Mouse (Mus musculus) ovary, postnatal 36 days (tissue): ENCODE results near the gene Pip5k1a.
"Not testable (repeated sequence)": the region's sequence is repeated elsewhere in the genome, so short reads cannot be mapped to it uniquely, and the experiment has no call there.

ENCODE experiments used
- DNase-seq: peaks from one replicate; pipeline ENCODE4 v3.0.0; 2022; ENCODE audit warnings: low spot score, mixed read lengths

Pip5k1a gene

DNA sequence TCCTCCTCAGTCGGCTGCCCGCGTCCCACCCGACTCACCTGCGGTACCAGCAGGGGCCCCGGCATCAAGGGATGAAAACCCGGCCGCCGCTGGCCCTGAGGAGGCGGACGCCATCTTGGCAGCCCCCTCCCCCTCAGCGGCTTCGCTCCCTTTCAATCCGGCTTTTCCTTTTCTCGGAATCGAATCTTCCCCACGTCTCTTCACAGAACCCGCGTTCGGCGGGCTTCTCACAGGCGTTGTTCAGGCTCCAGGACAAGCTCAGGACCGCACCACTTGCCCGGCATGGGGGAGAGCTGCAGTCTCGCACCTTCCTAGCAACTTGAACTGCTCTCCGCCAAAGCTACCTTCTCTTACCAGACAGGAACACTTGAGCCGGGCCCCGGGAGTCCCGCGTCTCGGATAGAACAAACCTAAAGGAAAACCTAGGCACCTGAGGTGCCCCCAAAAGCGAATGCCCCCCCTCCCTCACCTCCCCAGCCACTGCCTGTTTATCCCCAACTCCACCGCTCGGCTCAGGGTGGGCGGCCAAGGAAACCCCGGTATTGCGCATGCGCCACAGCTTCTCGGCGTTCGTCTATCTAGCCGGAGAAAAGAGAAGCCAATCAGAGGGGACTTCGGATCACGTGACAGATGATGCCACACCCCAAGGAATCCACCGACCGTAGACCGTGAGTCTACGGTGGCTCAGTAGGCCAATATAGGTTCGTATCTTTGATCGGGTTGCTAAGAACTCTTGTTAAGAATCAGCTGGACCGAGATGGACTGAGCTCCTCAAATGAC lies at the start of gene Pip5k1a:
Pip5k1a (minus strand) TSS at position 593 of the 780 bp plus-strand sequence.
- DNase-seq = peak; percentile 94

DNA sequence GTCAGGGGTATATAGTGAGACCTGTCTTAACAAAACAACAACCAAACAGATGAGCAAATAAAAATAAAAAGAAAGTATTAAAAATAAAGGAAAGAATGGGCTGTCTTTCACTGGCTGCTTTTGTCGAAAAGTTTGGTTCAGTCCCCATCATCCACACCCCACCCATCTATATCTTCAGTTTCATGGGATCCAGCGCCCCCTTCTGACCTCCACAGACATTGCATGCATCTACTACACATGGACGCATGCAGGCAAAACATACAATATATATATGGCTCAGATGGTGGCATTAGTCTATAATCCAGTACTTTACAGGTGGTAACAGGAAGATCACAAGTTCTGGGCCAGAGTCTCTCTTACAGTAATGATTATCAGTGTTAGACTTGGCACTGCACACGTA lies 47.1 kb upstream of the Pip5k1a start:
- no peak for DNase-seq

DNA sequence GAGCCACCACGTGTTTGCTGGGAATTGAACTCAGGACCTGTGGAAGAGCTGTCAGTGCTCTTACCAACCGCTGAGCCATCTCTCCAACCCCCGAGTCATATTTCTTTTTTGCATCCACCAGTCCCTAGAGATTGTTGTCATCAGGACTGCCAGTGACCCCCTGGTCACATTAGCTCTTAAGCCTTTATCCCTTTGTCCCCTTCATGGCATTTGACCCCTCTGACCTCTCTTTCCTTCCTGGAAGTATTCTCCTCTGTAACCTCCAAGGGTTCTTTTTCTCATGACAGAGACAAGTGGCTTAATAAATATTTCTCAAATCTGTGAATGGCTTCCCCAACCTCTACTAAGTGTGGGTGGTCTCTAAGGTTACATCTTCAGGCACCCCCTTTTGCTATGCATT lies 41.2 kb upstream of the Pip5k1a start:
- DNase-seq = no peak

DNA sequence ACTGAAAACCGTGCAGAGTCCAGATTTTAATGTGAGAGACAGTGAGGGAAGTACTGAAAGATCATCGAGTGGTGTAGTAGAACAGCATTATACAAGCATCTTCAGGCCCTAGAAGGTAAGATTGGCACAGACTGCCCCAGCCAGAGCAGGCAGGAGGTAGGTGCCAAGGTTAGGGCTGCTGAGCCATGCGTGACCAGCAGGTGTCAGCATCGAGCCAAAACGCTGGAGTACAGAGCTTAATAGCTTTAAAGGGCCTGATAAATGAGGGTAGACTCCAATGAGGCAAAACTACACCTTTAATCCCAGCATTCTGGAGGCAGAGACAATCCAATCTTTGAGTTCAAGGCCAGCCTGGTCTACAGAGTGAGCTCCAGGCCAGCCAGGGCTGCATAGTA lies 35.9 kb upstream of the Pip5k1a start:
- DNase-seq = peak; percentile 87

DNA sequence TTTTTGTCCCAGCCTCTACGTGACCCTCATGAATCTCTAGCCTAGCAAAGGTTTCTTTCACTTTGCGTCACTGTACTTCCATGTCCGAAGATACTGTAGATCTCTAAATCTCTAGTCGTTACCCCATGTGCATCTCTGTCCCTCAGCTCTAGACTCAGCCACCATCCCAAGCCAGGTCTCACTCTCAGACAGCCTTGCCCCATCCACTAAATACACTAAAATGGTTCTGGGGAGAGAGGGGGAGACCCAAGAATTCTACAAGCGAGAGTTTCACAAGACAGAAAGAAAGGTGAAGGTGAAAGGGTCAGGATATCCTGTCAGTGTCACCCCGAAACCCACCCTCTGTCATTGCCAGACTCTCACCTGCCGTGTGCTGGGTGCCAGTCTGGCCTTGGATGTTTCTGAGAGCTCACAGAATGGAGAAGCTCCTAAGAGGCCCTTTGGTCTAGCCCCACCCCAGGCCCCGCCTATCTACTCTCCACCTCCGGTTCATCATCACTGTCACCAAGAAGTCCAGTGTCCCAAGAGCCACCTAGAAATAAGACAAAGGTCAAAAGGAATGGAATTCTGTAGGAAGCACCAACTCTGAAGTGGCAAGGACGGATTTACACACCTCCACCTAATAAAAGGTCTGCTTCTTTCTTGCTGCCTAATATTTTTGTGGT lies 35.4 kb upstream of the Pip5k1a start, which contains the start of gene Tnfaip8l2:
Tnfaip8l2 (minus strand) TSS at position 409 of the 665 bp plus-strand sequence.
- DNase-seq = no peak

DNA sequence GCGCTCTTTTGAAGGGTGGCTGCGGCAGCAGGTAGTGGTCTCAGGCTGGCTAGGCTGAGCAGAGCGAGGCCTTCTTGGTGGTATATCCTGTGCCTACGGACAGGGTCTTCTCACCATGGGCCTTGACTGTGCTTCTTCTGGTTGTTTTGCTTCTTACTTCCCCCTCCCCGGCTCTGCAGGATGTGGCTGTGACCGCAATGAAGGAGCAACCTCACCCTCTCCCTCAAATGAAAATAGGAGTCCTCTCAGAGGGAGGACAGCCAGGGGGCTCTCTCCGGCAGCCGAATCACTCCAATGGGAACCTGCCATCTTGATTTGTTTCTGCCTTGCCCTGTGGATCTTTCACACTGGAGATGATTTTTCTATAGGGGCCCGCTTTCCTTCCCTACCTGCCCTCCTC lies 34.7 kb upstream of the Pip5k1a start:
- no peak for DNase-seq

DNA sequence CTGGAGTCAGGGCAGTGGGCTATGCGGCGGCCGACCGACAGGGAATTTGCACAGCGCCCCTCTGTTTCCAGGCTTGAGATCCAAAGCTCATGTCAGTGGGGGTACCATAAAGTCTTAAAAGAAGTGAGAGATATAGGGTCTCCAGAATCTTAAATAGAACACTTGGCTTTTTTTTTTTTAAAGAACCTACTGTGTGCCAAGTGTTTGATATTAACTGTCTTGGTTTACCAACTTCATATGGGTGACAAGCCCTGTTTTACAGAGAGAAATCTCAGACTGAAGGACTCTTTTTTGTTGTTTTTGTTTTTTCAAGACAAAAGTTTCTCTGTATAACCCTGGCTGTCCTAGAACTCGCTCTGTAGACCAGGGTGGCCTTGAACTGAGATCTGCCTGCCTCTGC lies 34.1 kb upstream of the Pip5k1a start:
- no peak for DNase-seq

DNA sequence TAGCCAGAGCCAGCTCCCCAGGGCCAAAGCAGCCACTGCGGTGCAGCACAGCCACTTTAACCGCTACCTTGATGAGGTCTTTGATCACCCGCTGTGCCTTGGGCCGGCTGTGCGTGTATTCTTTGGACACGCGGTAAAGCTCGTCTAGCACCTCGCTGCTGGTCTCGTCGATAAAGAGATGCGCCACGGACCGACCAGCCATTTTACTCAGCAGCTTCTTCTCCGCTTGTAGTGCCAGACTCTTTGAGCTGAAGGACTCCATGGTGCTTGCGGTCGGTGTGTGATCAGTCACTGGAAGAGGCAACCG lies 33.5 kb upstream of the Pip5k1a start:
- DNase-seq = no peak

DNA sequence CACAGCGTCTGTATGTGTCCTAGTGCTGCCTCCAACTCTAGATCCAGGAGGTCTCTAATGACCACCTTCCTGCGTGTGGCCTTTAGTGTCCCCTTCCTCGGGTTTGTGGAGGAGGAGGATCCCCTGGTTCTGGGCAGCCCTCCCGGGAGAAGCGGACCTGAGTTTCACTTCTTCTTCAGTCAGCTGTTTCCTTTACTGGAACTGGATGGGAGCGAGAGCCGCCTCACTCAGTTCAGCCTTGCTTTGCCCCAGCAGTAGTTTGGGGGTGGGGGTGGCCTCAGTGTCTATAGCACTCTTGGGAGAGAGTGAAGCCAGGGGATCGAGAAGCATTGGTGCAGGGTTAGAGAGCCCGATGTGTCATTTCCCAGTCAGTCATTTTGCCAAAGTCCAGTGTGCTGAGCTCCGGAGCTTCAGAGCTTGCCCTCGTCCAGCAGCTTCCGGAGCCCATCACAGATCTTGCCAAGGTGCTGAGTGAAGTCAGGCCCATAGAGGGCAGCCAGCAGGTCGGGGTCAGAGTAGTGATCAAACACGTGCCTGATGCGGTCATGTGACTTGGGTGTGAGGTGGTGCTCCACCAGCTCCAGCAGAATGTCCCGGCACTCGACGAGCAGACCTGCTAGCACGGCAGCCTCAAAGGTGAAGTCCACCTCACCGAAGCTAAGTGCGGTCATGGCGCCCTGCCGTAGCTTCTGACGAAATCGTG lies 33.0 kb upstream of the Pip5k1a start:
- no peak for DNase-seq

DNA sequence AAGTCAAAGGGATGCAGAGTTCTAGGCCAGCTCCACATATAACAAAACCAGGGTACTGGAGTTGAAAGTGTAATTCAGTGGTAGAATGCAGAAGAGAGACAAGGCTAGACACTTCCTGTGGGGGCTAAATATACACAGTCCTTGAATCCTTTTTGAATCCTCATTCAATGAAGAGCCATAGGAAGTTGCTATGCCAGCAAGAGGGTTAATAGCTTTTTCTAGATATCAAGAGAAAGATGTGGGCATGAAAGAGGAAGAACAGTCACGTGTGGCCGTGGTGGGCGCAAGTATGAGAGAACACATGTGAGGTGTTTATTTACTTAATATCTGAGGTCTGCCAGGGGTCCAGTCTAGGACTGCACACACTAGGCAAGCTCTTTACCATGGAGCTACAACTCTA lies 29.6 kb upstream of the Pip5k1a start:
- DNase-seq = no peak

DNA sequence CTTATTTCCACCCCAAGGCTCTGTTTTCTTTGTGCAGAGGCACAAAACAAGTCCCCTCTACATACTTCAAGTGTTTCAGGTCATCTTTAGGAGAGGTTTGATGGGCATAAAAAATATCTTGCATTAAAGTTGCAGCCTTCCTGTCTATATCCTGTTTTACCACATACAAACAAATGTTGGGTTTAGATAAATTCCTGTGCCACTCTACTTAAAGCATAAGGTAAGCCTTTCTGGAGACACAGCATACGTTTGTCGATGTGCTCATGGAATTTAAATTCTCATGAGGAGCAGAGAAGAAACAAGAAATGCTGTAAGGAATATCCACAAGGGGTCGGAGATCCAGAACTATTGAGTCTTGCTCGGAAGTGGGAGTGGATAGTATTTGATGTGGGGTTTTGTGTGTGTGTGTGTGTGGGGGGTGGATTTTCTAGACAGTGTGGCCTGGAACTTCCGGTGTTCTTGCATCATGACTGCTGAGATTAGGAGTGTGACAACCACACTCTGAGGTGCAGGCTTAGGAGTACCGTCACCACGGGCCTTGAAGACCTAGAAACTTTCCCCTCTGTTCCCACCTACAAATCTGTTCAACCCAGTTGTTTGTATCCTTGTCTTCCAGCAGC lies 28.8 kb upstream of the Pip5k1a start:
- no peak for DNase-seq

DNA sequence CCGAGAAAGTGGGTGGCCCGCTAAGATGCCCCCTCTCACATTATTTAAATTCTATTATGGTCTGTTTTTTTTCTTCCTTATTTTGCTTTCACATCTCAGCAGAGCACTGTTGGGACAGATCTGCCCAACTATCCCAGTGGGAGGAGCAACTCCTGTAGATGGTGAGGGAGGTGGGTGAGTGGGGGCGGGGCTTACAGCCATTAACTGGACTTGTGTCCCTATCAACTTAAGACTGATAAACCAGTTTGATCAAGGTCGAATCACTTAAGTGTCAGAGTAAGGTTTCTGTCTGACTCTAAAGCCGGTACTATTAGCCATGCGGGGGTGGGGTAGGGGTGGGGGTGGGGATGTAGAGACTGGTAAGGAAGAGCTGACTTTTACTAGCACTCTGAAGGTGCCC lies 28.3 kb upstream of the Pip5k1a start:
- peak; percentile 71 for DNase-seq

DNA sequence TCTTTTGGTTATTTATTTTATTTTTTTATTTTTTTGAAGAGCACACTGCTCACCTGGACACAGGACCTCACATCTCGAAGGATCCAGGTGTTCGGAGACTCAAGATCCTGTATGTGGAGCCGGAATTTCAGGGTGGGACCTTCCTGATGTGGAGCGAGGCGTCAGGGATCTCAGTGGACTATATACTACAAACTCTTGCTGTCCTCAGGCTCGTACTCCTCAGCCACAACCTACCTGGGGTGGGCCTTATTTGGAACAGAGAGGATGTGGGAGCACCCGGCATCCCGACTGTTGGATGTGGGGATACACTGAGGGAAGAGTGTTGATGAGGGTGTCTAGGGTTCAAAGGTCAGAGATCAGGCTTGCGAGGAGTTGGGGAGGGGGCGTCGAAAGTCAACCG lies 27.4 kb upstream of the Pip5k1a start:
- not testable (repeated sequence) for DNase-seq

DNA sequence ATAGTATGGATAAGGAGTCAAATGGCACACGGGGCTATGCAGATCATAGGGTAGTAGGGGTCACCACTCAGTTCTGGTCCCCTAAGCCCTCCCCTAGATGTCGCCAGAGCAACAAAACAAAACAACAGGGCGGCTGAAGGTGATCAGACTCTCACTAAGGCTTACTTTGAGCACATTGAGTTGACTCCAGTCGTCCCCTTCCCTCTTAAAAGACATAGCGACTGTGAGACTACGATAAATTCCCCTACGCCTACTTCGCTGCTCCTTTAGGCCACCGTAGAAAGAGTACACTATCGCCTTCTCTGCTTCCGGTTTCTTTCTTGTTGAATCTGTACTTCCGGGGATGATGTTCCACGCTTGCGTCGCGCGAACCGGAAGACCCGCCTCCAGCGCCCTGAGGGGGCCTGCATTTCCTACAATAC lies 27.0 kb upstream of the Pip5k1a start, which contains the start of the genes Scnm1 and Lysmd1:
Scnm1 (minus strand) TSS at position 332 of the 422 bp plus-strand sequence.
Lysmd1 (plus strand) TSS at position 409 of the 422 bp plus-strand sequence.
- peak; percentile 87 for DNase-seq

DNA sequence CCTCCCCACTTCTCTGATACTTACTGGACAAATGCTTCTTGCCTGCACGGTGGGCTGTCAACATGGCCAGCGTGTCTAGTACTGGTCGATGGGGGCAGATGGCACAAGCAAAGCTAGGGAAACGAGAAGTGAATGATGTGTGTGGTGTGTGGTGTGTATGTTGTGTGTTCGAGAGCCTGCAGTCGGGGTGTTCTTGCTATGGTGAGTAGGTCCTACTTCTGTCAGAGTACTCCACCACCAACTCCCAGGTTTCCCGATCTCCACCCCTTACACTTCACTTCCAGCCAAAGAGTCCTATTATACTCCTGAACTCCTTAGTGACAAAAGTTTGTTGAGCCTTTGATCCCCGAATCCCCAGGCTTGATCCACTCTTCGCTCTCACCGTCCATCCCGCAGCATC lies 26.4 kb upstream of the Pip5k1a start:
- no peak for DNase-seq

DNA sequence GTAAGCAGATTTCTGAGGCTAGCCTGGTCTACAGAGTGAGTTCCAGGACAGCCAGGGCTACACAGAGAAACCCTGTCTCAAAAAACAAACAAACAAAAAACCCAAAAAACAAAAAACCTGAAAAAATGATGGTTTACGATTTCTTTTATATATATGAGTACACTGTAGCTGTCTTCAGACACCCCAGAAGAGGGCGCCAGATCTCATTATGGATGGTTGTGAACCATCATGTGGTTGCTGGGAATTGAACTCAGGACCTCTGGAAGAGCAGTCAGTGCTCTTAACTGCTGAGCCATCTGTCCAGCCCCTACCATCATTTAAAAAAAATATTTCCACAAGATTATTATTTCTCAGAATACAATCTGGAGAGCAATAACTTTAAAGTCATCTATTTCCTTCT lies 25.7 kb upstream of the Pip5k1a start:
- not testable (repeated sequence) for DNase-seq

DNA sequence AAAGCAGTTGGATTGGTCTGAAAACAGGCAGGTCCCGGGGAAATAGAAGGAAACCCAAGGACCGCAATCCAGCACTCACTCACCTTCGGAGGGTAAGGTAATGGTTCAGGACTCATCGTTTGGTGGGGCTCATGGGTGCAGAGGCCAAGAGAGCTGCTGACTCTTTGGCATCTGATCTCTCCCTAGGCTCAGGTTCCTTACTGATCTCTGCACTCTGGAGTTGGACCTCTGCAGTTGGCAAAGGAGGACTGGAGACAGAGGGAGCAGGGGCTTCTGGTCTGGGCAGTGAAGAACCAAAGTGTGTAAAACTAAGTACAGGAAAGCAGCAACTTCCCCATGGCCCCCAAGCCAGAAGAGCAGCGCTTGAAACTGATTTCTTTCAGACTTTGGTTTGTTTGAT lies 23.4 kb upstream of the Pip5k1a start:
- no peak for DNase-seq

DNA sequence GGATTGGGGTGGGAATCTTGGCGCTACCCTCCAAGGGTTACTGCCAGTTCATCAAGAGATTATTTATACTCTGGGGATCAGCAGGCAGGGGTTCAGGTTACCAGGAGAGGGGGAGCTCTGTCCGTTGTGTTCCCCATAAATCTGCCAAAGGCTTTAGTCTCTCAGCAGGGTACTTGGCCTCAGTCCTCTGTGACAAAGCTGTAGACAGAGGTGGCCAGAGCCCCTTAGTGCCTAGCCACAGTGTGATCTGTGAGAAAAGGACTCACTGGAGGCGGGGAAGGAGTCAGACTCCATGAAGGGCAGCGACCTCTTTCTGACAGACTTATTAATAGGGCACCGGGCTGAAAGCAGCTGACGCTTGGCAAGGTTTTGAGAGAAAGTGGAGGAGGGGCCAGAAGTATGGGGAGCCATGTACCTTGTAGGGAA lies 22.5 kb upstream of the Pip5k1a start:
- DNase-seq = no peak

DNA sequence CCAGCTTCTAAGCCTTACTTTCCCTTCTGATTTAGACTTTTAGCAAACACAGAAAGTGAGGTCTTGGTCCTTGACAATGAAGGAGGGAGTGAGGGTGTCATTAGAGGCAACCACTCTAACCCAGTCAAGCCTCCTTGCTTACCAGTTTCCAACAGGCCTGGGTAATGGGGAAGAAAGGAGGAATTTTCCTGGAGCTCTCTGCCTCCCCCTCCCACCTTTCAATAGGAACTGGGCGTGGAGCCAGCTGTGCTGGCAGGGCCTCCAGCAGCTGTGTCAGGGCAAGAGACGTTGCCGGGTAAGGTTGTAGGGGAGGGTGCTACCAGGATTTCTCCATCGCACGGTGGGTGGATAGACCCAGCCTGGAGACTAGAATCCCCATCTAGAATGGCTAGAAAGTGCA lies 18.2 kb upstream of the Pip5k1a start:
- DNase-seq = peak; percentile 54

DNA sequence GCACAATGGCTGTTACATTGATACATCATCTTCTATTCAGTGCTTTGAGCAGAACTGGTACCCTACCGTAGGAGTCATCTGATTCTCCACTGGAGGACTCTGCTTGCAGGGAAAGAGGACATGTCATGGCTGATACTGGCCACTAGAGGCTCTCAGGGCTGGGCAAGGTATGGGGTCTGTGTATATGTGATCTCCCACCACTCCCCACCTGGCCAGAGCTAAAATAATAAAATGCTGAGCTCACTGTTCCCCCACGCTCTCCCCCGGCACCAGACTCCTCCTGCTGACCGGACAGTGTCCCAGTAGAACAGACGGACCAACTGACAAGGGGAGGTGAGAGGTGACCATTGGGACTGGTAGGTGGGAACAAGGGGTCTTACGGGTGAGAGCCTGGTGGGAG lies 17.5 kb upstream of the Pip5k1a start, which contains the start of gene Tmod4:
Tmod4 (plus strand) TSS at position 231 of the 400 bp plus-strand sequence.
- DNase-seq = no peak

DNA sequence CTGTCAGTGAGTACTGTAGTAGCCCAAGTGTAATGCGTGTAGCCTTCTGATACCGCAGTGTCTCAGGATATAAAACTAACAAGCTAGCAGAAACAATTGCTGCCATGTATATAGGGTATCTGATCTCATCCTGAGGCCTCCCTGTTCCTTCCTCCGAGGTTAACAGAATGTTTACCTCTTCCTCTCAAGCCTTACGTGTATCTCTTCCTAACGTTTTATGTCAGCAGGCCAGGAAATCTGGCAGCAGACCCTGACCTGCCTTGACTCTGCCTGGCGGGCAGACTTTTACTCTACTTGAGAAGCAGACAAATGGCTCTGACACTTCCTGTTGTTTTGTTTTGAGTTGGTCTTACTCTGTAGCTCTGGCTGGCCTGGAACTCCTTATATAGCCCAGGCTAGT lies 14.8 kb upstream of the Pip5k1a start:
- no peak for DNase-seq

DNA sequence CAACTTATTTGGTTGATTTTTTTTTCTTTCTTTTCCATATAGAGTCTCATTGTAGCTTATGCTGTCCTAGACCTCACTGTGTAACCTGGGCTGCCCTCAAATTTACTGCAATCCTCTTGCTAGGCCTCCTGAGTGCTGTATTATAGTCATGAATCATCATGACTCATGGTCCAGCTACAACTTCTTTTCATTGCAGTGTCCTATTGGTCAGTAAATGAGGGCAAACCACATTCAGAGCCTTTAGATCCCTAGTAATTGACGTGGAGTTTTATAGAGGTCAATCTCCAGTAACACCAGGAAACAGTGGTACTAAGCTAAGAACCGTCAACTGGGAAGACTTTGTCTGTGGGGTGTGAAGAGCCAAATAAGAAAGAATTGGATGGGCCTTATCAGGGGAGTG lies 11.0 kb upstream of the Pip5k1a start:
- no peak for DNase-seq
